Mouse (Mus musculus) heart, embryonic 14.5 days (tissue): ENCODE results near the gene Ndufs3. TPM values are rescaled to one million over a fixed set of nuclear protein-coding genes. Genes with fewer than 3 reads are reported as not detected.
"Not testable (repeated sequence)": the region's sequence is repeated elsewhere in the genome, so short reads cannot be mapped to it uniquely, and the experiment has no call there.

Experiments
- ATAC-seq: fragments of 200-750 bp; cut with Nextera tagmentation; 2 replicates; pipeline ENCODE4 v1.8.0; 2017; ENCODE audit warnings: low read depth, moderate TSS enrichment; ENCODE audit not compliant: insufficient number of reproducible peaks, insufficient read depth, low FRiP score
- H3K27ac ChIP-seq, 2 experiments: fragments of 200-500 bp in 1 of 2; fragments of 300-500 bp in 1 of 2; sonication (generic) in 1 of 2; replicated peaks in 1 of 2; 2 replicates each; pipeline ENCODE4 v1.5.1; 2012 to 2014; ENCODE audit warnings: low read depth in 2 of 2, low read length in 2 of 2, control low read depth in 1 of 2, mild to moderate bottlenecking in 1 of 2, mixed read lengths in 1 of 2; ENCODE audit not compliant: control insufficient read depth in 1 of 2, insufficient read depth in 1 of 2
- H3K27me3 ChIP-seq: fragments of 300-500 bp; sonication (generic); 2 replicates; pipeline ENCODE4 v1.6.1; 2014; ENCODE audit warnings: mild to moderate bottlenecking, low read length, control low read depth; ENCODE audit not compliant: control insufficient read depth, insufficient read depth
- H3K36me3 ChIP-seq: fragments of 300-500 bp; sonication (generic); 2 replicates; pipeline ENCODE4 v1.6.1; 2014; ENCODE audit warnings: mild to moderate bottlenecking, control low read depth, low read length, mixed read lengths; ENCODE audit not compliant: control insufficient read depth, insufficient read depth
- H3K4me1 ChIP-seq, 2 experiments: fragments of 200-500 bp in 1 of 2; fragments of 300-500 bp in 1 of 2; sonication (generic) in 1 of 2; 2 replicates each; pipeline ENCODE4 v1.6.1; 2012 to 2014; ENCODE audit warnings: low read length in 2 of 2, control low read depth in 1 of 2, mixed read lengths in 1 of 2; ENCODE audit not compliant: control insufficient read depth in 2 of 2, insufficient read depth in 2 of 2
- H3K4me2 ChIP-seq: fragments of 300-500 bp; sonication (generic); 2 replicates; pipeline ENCODE4 v1.6.1; 2014; ENCODE audit warnings: mild to moderate bottlenecking, low read length
- H3K4me3 ChIP-seq, 2 experiments: fragments of 200-500 bp in 1 of 2; fragments of 300-500 bp in 1 of 2; sonication (generic) in 1 of 2; 2 replicates each; pipeline ENCODE4 v1.5.1; 2012 to 2014; ENCODE audit warnings: low read length in 2 of 2, mild to moderate bottlenecking in 2 of 2, control low read depth in 1 of 2, low read depth in 1 of 2, moderate library complexity in 1 of 2; ENCODE audit not compliant: control insufficient read depth in 1 of 2, insufficient read depth in 1 of 2
- H3K9ac ChIP-seq: fragments of 300-500 bp; sonication (generic); 2 replicates; pipeline ENCODE4 v1.6.1; 2014; ENCODE audit warnings: mild to moderate bottlenecking, low read length
- H3K9me3 ChIP-seq: fragments of 300-500 bp; sonication (generic); 2 replicates; pipeline ENCODE4 v1.6.1; 2016; ENCODE audit warnings: low read length, control low read depth; ENCODE audit not compliant: control insufficient read depth
- WGBS: fragments of 180-500 bp; shearing (Covaris S2); extraction: QIAGEN DNeasy Blood & Tissue Kit; methylation state at CpG from one replicate; pipeline ENCODE4 v1.1.7; 2014; 5-methylcytosine and 5-hydroxymethylcytosine counted together
- polyA plus RNA-seq: library from polyadenylated mRNA; unstranded; fragments of >200 nt; fragmentation: Nextera tagmentation; extraction: Ambion mirVana; gene quantifications from 2 replicates; pipeline ENCODE4 v1.2.1, GENCODE M21; 2014

The Ndufs3 gene
- polyA plus RNA-seq, 1 experiment from 2014 or later: 423 TPM

- Histone ChIP-seq H3K27ac (peak overlapping the region; percentile 62 to 89; a peak in 3 of 4 replicates), H3K4me3 (peak overlapping the region; percentile 70 to 93), H3K27me3 (no peaks in the 10 kb centered on the region), H3K4me2 (peak overlapping the region; percentile 87), H3K36me3 (peaks cover 71% of the 10 kb centered on the region), H3K9ac (peak overlapping the region; percentile 93), H3K4me1 (peaks cover 4 to 26% of the 10 kb centered on the region in 2 experiments), H3K9me3 (no peaks in the 10 kb centered on the region)
- ATAC-seq: no peak
- 1% methylated on average over 21 of the region's 21 CpGs for WGBS
These were observed 213 bp upstream of the Ndufs3 start for GRCm38 (mm10) chr2:90904856-90905224.

GRCm38 (mm10) chr2:90903398-90903797 lies 1.2 kb downstream of the Ndufs3 start:
- WGBS: 85% methylated on average over 2 of the region's 2 CpGs
- ATAC-seq: no peak
- peak overlapping the region; percentile 93 for H3K9ac ChIP-seq
- H3K4me2 ChIP-seq: peak overlapping the region; percentile 87
- H3K36me3 ChIP-seq: peaks cover 71% of the 10 kb centered on the region
- H3K4me1 ChIP-seq: peaks cover 4 to 22% of the 10 kb centered on the region in 2 experiments
- peak overlapping the region in 1 of 2 experiments; percentile 89; a peak in 2 of 4 replicates for H3K27ac ChIP-seq
- no peaks in the 10 kb centered on the region for H3K27me3 ChIP-seq
- peak overlapping the region; percentile 70 to 93; a peak in 3 of 4 replicates for H3K4me3 ChIP-seq
- no peaks in the 10 kb centered on the region for H3K9me3 ChIP-seq

- 71% methylated on average over 3 of the region's 3 CpGs for WGBS
- not testable (repeated sequence) for H3K4me3 ChIP-seq, H3K9ac ChIP-seq, ATAC-seq, H3K9me3 ChIP-seq, H3K4me1 ChIP-seq, H3K27ac ChIP-seq, H3K27me3 ChIP-seq, H3K4me2 ChIP-seq
- peaks cover 63% of the 10 kb centered on the region for H3K36me3 ChIP-seq
These were observed 10.3 kb downstream of the Ndufs3 start for GRCm38 (mm10) chr2:90894299-90894677.

- Histone ChIP-seq H3K27ac (no peak overlapping the region), H3K4me3 (no peak overlapping the region), H3K36me3 (peaks cover 58% of the 10 kb centered on the region), H3K27me3 (peaks cover 5% of the 10 kb centered on the region; the same call in 1 of the 2 replicates), H3K4me1 (peaks cover 6 to 10% of the 10 kb centered on the region in 2 experiments; a peak in 3 of 4 replicates), H3K4me2 (no peak overlapping the region), H3K9me3 (no peaks in the 10 kb centered on the region), H3K9ac (no peak overlapping the region)
- 50% methylated on average over 6 of the region's 6 CpGs for WGBS
- no peak for ATAC-seq
These were observed 10.8 kb downstream of the Ndufs3 start for GRCm38 (mm10) chr2:90893673-90894298.

GRCm38 (mm10) chr2:90889550-90890548 lies 14.8 kb downstream of the Ndufs3 start:
- peak overlapping the region; percentile 75 for H3K9ac ChIP-seq
- H3K27me3 ChIP-seq: peaks cover 26% of the 10 kb centered on the region
- peak; percentile 54 for ATAC-seq
- peak overlapping the region; percentile 50 to 54 for H3K4me3 ChIP-seq
- H3K4me2 ChIP-seq: peak overlapping the region; percentile 82
- H3K36me3 ChIP-seq: peaks cover 19% of the 10 kb centered on the region
- WGBS: 3% methylated on average over 124 of the region's 133 CpGs
- peak overlapping the region in 1 of 2 experiments; percentile 44; a peak in 2 of 4 replicates for H3K27ac ChIP-seq
- H3K9me3 ChIP-seq: no peaks in the 10 kb centered on the region
- H3K4me1 ChIP-seq: peaks cover 22 to 37% of the 10 kb centered on the region in 2 experiments

GRCm38 (mm10) chr2:90887627-90888026 lies 17.0 kb downstream of the Ndufs3 start:
- H3K4me1 ChIP-seq: peaks cover 22 to 34% of the 10 kb centered on the region in 2 experiments
- ATAC-seq: no peak
- H3K27ac ChIP-seq: no peak overlapping the region
- 0 out of 2 replicates have a peak, but pooled peaks cover 4% of the 10 kb centered on the region for H3K9me3 ChIP-seq
- H3K9ac ChIP-seq: no peak overlapping the region
- no peak overlapping the region for H3K4me3 ChIP-seq
- peaks cover 34% of the 10 kb centered on the region for H3K27me3 ChIP-seq
- 35% methylated on average over 5 of the region's 5 CpGs for WGBS
- peaks cover 3% of the 10 kb centered on the region; the same call in 1 of the 2 replicates for H3K36me3 ChIP-seq
- H3K4me2 ChIP-seq: no peak overlapping the region

GRCm38 (mm10) chr2:90886436-90886835 lies 18.2 kb downstream of the Ndufs3 start:
- peaks cover 34% of the 10 kb centered on the region for H3K27me3 ChIP-seq
- H3K9ac ChIP-seq: no peak overlapping the region
- 0 out of 2 replicates have a peak, but pooled peaks cover 4% of the 10 kb centered on the region for H3K9me3 ChIP-seq
- H3K27ac ChIP-seq: no peak overlapping the region
- H3K4me3 ChIP-seq: peak overlapping the region; percentile 51 to 55; a peak in 3 of 4 replicates
- peaks cover 22 to 34% of the 10 kb centered on the region in 2 experiments for H3K4me1 ChIP-seq
- H3K4me2 ChIP-seq: peak overlapping the region; percentile 94
- ATAC-seq: no peak
- no peaks in the 10 kb centered on the region for H3K36me3 ChIP-seq
- WGBS: 48% methylated on average over 6 of the region's 6 CpGs
